Mouse (Mus musculus) ES-Bruce4 (cell line): ENCODE results near the gene Nfasc. TPM values are rescaled to one million over a fixed set of nuclear protein-coding genes. Genes with fewer than 3 reads are reported as not detected.

ENCODE experiments used
- H3K27ac ChIP-seq: 2 replicates; pipeline ENCODE4 v1.5.1; 2012; ENCODE audit warnings: low read length, inconsistent platforms; ENCODE audit not compliant: insufficient read depth
- H3K27me3 ChIP-seq: 2 replicates; pipeline ENCODE4 v1.6.1; 2012; ENCODE audit warnings: mild to moderate bottlenecking, low read length, inconsistent platforms; ENCODE audit not compliant: control insufficient read depth, poor library complexity, insufficient read depth, severe bottlenecking
- H3K36me3 ChIP-seq: 2 replicates; pipeline ENCODE4 v1.6.1; 2012; ENCODE audit warnings: inconsistent platforms, mild to moderate bottlenecking, low read length, moderate library complexity; ENCODE audit not compliant: control insufficient read depth, poor library complexity, insufficient read depth, severe bottlenecking
- H3K4me1 ChIP-seq: one replicate; pipeline ENCODE4 v1.8.1; 2011; ENCODE audit warnings: low read length; ENCODE audit not compliant: control insufficient read depth, insufficient read depth
- H3K4me3 ChIP-seq: 2 replicates; pipeline ENCODE4 v1.5.1; 2011; ENCODE audit warnings: low read depth, mild to moderate bottlenecking, low read length
- H3K9ac ChIP-seq: 2 replicates; pipeline ENCODE4 v1.6.1; 2012; ENCODE audit warnings: low read depth, mild to moderate bottlenecking, inconsistent platforms; ENCODE audit not compliant: poor library complexity, severe bottlenecking
- H3K9me3 ChIP-seq: replicated peaks from 2 replicates; pipeline ENCODE4 v1.6.1; 2012; ENCODE audit warnings: mild to moderate bottlenecking, low read length, inconsistent platforms; ENCODE audit not compliant: control insufficient read depth, poor library complexity, insufficient read depth, severe bottlenecking
- CTCF ChIP-seq: IDR thresholded peaks from one replicate; pipeline ENCODE4 v1.8.1; 2011; ENCODE audit warnings: low read depth, low read length
- EP300 ChIP-seq: IDR thresholded peaks from 2 replicates; pipeline ENCODE4 v1.6.1; 2011; ENCODE audit warnings: low read depth, low read length; ENCODE audit not compliant: insufficient read depth
- POLR2A ChIP-seq: IDR thresholded peaks from one replicate; pipeline ENCODE4 v1.8.1; 2011; ENCODE audit warnings: low read length; ENCODE audit not compliant: insufficient read depth
- polyA plus RNA-seq: library from polyadenylated mRNA; stranded (reverse); fragments of >200 nt; gene quantifications from 2 replicates; pipeline ENCODE4 v1.2.4, GENCODE M21; 2011; ENCODE audit warnings: low read depth; ENCODE audit not compliant: missing spikeins, insufficient read depth, insufficient read length

Nfasc gene
- polyA plus RNA-seq, 1 experiment, result 11.0 TPM

DNA sequence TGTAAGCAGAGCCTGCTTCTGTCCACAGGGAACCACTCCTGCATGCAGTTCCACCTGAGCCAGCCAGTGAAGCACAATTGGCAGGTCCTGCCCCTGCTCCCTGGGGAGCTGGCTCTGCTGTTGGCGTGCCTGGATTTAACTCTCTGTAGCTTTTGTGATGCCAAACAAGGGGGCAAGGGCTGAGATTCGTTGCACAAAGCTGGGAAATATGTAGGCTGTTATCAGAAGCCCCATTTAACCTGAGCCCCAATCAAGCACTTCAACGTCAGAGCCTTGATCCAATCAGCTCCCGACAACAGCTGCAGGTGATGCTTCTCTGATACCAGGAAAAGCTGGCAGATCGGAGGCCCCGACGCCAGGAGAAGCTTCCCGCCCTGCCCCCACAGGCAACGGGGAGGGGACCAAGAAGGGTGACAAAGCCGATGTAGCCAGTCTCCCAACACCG, 2.5 kb downstream of the Nfasc start:
- Histone ChIP-seq H3K4me1 (no peaks in the 10 kb centered on the region), H3K27ac (no peak overlapping the region), H3K4me3 (no peak overlapping the region), H3K27me3 (no peaks in the 10 kb centered on the region), H3K36me3 (no peaks in the 10 kb centered on the region), H3K9ac (no peak overlapping the region), H3K9me3 (no peaks in the 10 kb centered on the region)
- TF ChIP-seq EP300, result no peak

- no peak for TF ChIP-seq POLR2A
- no peak for TF ChIP-seq EP300
- TF ChIP-seq CTCF, result no peak
- Histone ChIP-seq H3K27ac (no peak overlapping the region), H3K9me3 (no peaks in the 10 kb centered on the region), H3K9ac (no peak overlapping the region), H3K27me3 (no peaks in the 10 kb centered on the region), H3K36me3 (no peaks in the 10 kb centered on the region), H3K4me3 (no peak overlapping the region), H3K4me1 (no peaks in the 10 kb centered on the region)
These were observed 5.4 kb downstream of the Nfasc start for GRCm38 (mm10) chr1:132736171-132736570.

DNA sequence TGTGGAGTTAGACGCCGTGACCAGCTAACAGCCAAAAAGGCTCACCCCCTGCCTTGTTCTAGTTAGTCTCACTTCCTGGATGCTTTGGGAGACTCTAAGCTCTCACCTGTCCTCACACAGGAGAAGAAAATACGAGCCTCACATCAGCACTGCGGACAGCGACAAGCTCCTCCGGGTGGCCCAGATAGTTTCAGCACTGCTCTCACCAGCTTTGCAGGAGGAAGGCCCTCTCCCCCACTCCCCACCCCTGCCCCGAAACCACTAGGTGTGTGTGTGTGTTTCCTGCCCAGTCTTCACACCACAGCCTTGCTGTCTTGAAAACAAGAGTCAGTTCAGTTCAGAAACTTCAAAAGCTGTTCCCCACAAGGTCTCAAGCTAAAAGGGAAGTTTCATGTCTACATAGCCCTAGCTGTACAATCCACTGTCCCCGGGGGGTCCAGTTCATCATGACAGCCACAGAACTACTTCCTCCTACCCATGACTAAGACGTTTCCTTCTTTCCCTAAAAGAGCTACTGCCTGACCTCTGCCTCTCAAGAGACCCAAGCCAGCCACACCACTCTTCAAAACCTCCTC, 7.6 kb downstream of the Nfasc start:
- no peaks in the 10 kb centered on the region for H3K4me1 ChIP-seq
- no peak overlapping the region for H3K4me3 ChIP-seq

DNA sequence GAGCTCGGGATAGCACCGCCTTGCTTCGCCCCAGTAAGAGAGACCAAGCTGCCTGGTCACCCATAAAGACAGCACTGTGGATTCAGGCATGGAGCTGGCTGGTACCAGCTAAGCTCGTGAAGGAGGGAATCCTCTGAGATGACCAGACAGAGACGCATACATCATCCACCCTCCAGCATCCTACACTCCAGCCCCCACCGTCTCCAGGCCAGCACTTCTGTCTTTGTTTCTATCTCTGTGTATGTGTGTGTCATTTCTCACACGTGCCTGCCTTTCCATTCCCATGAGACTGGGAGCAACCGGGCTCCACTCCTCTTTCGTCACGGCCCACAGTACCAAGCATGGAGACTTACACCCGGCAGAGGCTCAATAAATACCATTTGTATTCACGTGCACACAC, 9.3 kb downstream of the Nfasc start:
- Histone ChIP-seq H3K9ac (no peak overlapping the region), H3K4me3 (no peak overlapping the region), H3K27me3 (no peaks in the 10 kb centered on the region), H3K9me3 (no peaks in the 10 kb centered on the region), H3K4me1 (no peaks in the 10 kb centered on the region), H3K27ac (no peak overlapping the region), H3K36me3 (no peaks in the 10 kb centered on the region)
- TF ChIP-seq POLR2A (no peak), CTCF (no peak), EP300 (no peak)

More for the DNA sequence above, 7.6 kb downstream of the Nfasc start:
- Histone ChIP-seq H3K9ac (no peak overlapping the region), H3K27ac (no peak overlapping the region), H3K36me3 (no peaks in the 10 kb centered on the region), H3K9me3 (no peaks in the 10 kb centered on the region), H3K27me3 (no peaks in the 10 kb centered on the region)
- no peak for TF ChIP-seq EP300
- no peak for TF ChIP-seq CTCF
- no peak for TF ChIP-seq POLR2A

DNA sequence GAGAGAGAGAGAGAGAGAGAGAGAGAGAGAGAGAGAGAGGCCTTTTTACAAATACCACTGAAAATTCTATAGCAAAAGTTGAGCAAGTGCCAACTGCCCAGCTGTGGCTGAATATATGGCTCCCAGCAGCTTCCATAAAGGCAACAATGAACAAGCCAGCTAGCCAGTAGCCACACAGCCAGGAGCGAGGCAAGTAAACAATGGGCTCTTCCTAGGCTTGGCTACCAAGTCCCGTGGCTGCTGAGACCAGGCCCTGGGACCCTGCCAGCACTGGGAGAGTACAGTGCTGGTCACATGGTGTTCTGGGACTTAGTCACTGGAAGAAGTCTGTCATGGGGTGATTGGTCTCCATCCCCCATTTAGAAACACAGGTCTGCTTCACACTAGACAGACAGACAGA, 14.0 kb downstream of the Nfasc start:
- TF ChIP-seq CTCF (no peak), POLR2A (no peak), EP300 (no peak)
- Histone ChIP-seq H3K4me1 (no peaks in the 10 kb centered on the region), H3K4me3 (no peak overlapping the region), H3K27me3 (no peaks in the 10 kb centered on the region), H3K36me3 (no peaks in the 10 kb centered on the region), H3K9ac (no peak overlapping the region), H3K9me3 (no peaks in the 10 kb centered on the region), H3K27ac (no peak overlapping the region)

- H3K9ac ChIP-seq, result no peak overlapping the region
- TF ChIP-seq POLR2A (no peak), CTCF (no peak), EP300 (no peak)
- no peaks in the 10 kb centered on the region for H3K36me3 ChIP-seq
- no peak overlapping the region for H3K4me3 ChIP-seq
- no peaks in the 10 kb centered on the region for H3K4me1 ChIP-seq
- no peak overlapping the region for H3K27ac ChIP-seq
- H3K9me3 ChIP-seq, result no peaks in the 10 kb centered on the region
- no peaks in the 10 kb centered on the region for H3K27me3 ChIP-seq
These were observed 19.2 kb downstream of the Nfasc start for GRCm38 (mm10) chr1:132722362-132722761.
